8 mouse cellular contexts compared by ENCODE assay signal in the genomic region with DNA sequence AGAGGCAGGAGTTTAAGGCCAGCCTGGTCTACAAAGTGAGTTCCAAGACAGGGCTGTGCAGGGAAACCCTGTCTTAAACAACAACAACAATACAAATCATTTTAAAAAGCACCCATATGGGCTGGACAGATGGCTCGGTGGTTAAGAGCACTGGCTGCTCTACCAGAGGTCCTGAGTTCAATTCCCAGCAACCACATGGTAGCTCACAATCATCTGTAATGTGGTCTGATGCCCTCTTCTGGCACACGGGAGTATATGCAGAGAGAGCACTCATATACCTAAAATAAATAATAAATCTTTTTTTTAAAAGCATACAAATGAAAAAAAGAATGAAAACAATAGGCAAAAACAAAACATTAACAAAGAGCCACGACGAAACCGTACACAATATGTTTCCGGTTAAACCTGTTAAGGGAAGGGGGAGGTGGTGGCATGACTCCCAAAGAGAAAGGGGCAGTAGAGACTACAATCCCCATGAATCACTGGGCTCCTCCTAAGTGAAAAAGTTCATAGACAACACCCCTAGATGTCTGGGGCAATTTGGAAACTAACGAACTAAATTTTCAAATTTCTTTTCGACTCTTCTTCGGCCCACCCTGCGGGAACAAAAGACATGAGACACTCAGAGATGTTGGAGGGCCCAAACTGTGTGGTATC. TPM values are rescaled to one million over a fixed set of nuclear protein-coding genes. Genes with fewer than 3 reads are reported as not detected.
DNase-seq lines count a peak whose midpoint lies in the region; ATAC-seq lines count a peak whose summit lies in the region.

No protein-coding gene starts in this region.

- 3% methylated on average over 10 of the region's 10 CpGs for WGBS in kidney, embryonic 15.5 days
- 2% methylated on average over 10 of the region's 10 CpGs for WGBS in forebrain, embryonic 12.5 days
- under 1% methylated on average over 10 of the region's 10 CpGs for WGBS in liver, embryonic 12.5 days (ENCODE audit: insufficient replicate concordance)

- H3K4me3 ChIP-seq in kidney, embryonic 15.5 days (replicated peaks): peak overlapping the region; percentile 66
- peak overlapping the region; percentile 65 for H3K4me3 ChIP-seq in forebrain, embryonic 12.5 days (replicated peaks)
- peak overlapping the region; percentile 72 for H3K4me3 ChIP-seq in liver, embryonic 12.5 days

- peak overlapping the region; percentile 85 for H3K4me2 ChIP-seq in kidney, embryonic 15.5 days
- H3K4me2 ChIP-seq in forebrain, embryonic 12.5 days: peak overlapping the region; percentile 92
- H3K4me2 ChIP-seq in liver, embryonic 12.5 days: peak overlapping the region; percentile 99

- H3K9ac ChIP-seq in kidney, embryonic 15.5 days: peak overlapping the region; percentile 66
- peak overlapping the region; percentile 69 for H3K9ac ChIP-seq in forebrain, embryonic 12.5 days
- peak overlapping the region; percentile 76 for H3K9ac ChIP-seq in liver, embryonic 12.5 days

- peak overlapping the region; percentile 99 for H3K27ac ChIP-seq in kidney, embryonic 15.5 days
- peak overlapping the region; percentile 95 for H3K27ac ChIP-seq in forebrain, embryonic 12.5 days
- peak overlapping the region; percentile 92 for H3K27ac ChIP-seq in liver, embryonic 12.5 days

- no peaks in the 10 kb centered on the region for H3K27me3 ChIP-seq in kidney, embryonic 15.5 days
- no peaks in the 10 kb centered on the region for H3K27me3 ChIP-seq in forebrain, embryonic 12.5 days
- H3K27me3 ChIP-seq in liver, embryonic 12.5 days (replicated peaks): no peaks in the 10 kb centered on the region

- no peaks in the 10 kb centered on the region for H3K9me3 ChIP-seq in kidney, embryonic 15.5 days (replicated peaks)
- H3K9me3 ChIP-seq in forebrain, embryonic 12.5 days: no peaks in the 10 kb centered on the region
- no peaks in the 10 kb centered on the region for H3K9me3 ChIP-seq in liver, embryonic 12.5 days (replicated peaks)

- H3K4me1 ChIP-seq in kidney, embryonic 15.5 days: peaks cover 27% of the 10 kb centered on the region
- H3K4me1 ChIP-seq in forebrain, embryonic 12.5 days: peaks cover 23% of the 10 kb centered on the region
- H3K4me1 ChIP-seq in liver, embryonic 12.5 days: peaks cover 30% of the 10 kb centered on the region

- peak; percentile 64 for ATAC-seq in kidney, embryonic 15.5 days (replicated peaks; ENCODE audit: low FRiP score)
- ATAC-seq in forebrain, embryonic 12.5 days (ENCODE audit: low FRiP score): peak; percentile 69
- ATAC-seq in liver, embryonic 12.5 days: peak; percentile 49
- ATAC-seq in neutrophil, adult 5-6 weeks (ENCODE audit: extremely low read depth, insufficient number of reproducible peaks, low FRiP score, poor library complexity, severe bottlenecking): peak; percentile 46

- peaks cover 50% of the 10 kb centered on the region for H3K36me3 ChIP-seq in kidney, embryonic 15.5 days
- H3K36me3 ChIP-seq in forebrain, embryonic 12.5 days (replicated peaks): peaks cover 42% of the 10 kb centered on the region
- H3K36me3 ChIP-seq in liver, embryonic 12.5 days: peaks cover 42% of the 10 kb centered on the region

- DNase-seq in kidney, adult 18-20 months: no peak
- peak; percentile 89 for DNase-seq in R1 (ENCODE audit: low read depth, low spot score)
- DNase-seq in layer of hippocampus, postnatal 14 days (ENCODE audit: low spot score in 2 of 2): no peak
- no peak for DNase-seq in adrenal gland, adult 2 months

RNA-seq across cellular contexts. Expression of a gene that starts 0.4 kb away (rescaled TPM):
- polyA plus RNA-seq in kidney, embryonic 15.5 days (2015; fragmentation: Nextera tagmentation; extraction: Ambion mirVana): 12.8 and 20.1 TPM in 2 replicates
- 7.9 and 8.4 TPM in 2 replicates for polyA plus RNA-seq in forebrain, embryonic 12.5 days (2016; fragmentation: Nextera tagmentation; extraction: Ambion mirVana)
- 5.0 and 5.4 TPM in 2 replicates for polyA plus RNA-seq in liver, embryonic 12.5 days (2016; fragmentation: Nextera tagmentation; extraction: Ambion mirVana)
- 3.7 and 5.3 TPM in 2 replicates for total RNA-seq in neutrophil, adult 5-6 weeks (2017)
- total RNA-seq in layer of hippocampus, postnatal 14 days (2021): 1 to 10 TPM; 6.2 to 6.6 TPM
- 10 to 100 TPM; 22.4 to 38.7 TPM for total RNA-seq in adrenal gland, adult 2 months (2021)
- polyA plus RNA-seq in adrenal gland, adult 2 months (2012; rRNA removed): 96.2 and 110 TPM in 2 replicates

RNA-seq across cellular contexts. Expression of a gene that starts 0.5 kb away (rescaled TPM):
- 14.1 and 18.6 TPM in 2 replicates for polyA plus RNA-seq in kidney, embryonic 15.5 days (2015; fragmentation: Nextera tagmentation; extraction: Ambion mirVana)
- 16.1 and 18.6 TPM in 2 replicates for polyA plus RNA-seq in forebrain, embryonic 12.5 days (2016; fragmentation: Nextera tagmentation; extraction: Ambion mirVana)
- polyA plus RNA-seq in liver, embryonic 12.5 days (2016; fragmentation: Nextera tagmentation; extraction: Ambion mirVana): 5.3 and 5.6 TPM in 2 replicates
- total RNA-seq in neutrophil, adult 5-6 weeks (2017): 6.8 and 7.8 TPM in 2 replicates
- total RNA-seq in layer of hippocampus, postnatal 14 days (2021): 1 to 10 TPM; 4.9 to 5.9 TPM
- total RNA-seq in adrenal gland, adult 2 months (2021): 1 to 10 TPM; 6.8 to 7.0 TPM
- polyA plus RNA-seq in adrenal gland, adult 2 months (2012; rRNA removed): 10.4 and 10.8 TPM in 2 replicates

RNA-seq across cellular contexts. Expression of a gene that starts 8.1 kb away (rescaled TPM):
- 37.6 and 40.5 TPM in 2 replicates for polyA plus RNA-seq in kidney, embryonic 15.5 days (2015; fragmentation: Nextera tagmentation; extraction: Ambion mirVana)
- polyA plus RNA-seq in forebrain, embryonic 12.5 days (2016; fragmentation: Nextera tagmentation; extraction: Ambion mirVana): 51.7 and 63.1 TPM in 2 replicates
- polyA plus RNA-seq in liver, embryonic 12.5 days (2016; fragmentation: Nextera tagmentation; extraction: Ambion mirVana): 30.3 and 31.4 TPM in 2 replicates
- total RNA-seq in neutrophil, adult 5-6 weeks (2017): 22.0 and 41.4 TPM in 2 replicates
- total RNA-seq in layer of hippocampus, postnatal 14 days (2021): 10 to 100 TPM; 34.1 to 43.4 TPM
- total RNA-seq in adrenal gland, adult 2 months (2021): 10 to 100 TPM; 43.7 to 71.4 TPM
- polyA plus RNA-seq in adrenal gland, adult 2 months (2012; rRNA removed): 47.5 and 53.5 TPM in 2 replicates

RNA-seq across cellular contexts. Expression of a gene that starts 11.5 kb away (rescaled TPM):
- 94.8 and 102 TPM in 2 replicates for polyA plus RNA-seq in kidney, embryonic 15.5 days (2015; fragmentation: Nextera tagmentation; extraction: Ambion mirVana)
- 88.1 and 95.7 TPM in 2 replicates for polyA plus RNA-seq in forebrain, embryonic 12.5 days (2016; fragmentation: Nextera tagmentation; extraction: Ambion mirVana)
- 51.9 and 55.1 TPM in 2 replicates for polyA plus RNA-seq in liver, embryonic 12.5 days (2016; fragmentation: Nextera tagmentation; extraction: Ambion mirVana)
- total RNA-seq in neutrophil, adult 5-6 weeks (2017): 67.3 and 69.4 TPM in 2 replicates
- 10 to 100 TPM; 57.4 to 62.5 TPM for total RNA-seq in layer of hippocampus, postnatal 14 days (2021)
- total RNA-seq in adrenal gland, adult 2 months (2021): 10 to 100 TPM; 73.3 to 92.5 TPM
- polyA plus RNA-seq in adrenal gland, adult 2 months (2012; rRNA removed): 80.1 and 92.3 TPM in 2 replicates

RNA-seq across cellular contexts. Expression of a gene that starts 11.6 kb away (rescaled TPM):
- 15.0 and 17.0 TPM in 2 replicates for polyA plus RNA-seq in kidney, embryonic 15.5 days (2015; fragmentation: Nextera tagmentation; extraction: Ambion mirVana)
- polyA plus RNA-seq in forebrain, embryonic 12.5 days (2016; fragmentation: Nextera tagmentation; extraction: Ambion mirVana): 24.0 and 24.9 TPM in 2 replicates
- polyA plus RNA-seq in liver, embryonic 12.5 days (2016; fragmentation: Nextera tagmentation; extraction: Ambion mirVana): 5.8 and 6.7 TPM in 2 replicates
- 20.0 and 20.3 TPM in 2 replicates for total RNA-seq in neutrophil, adult 5-6 weeks (2017)
- 1 to 10 TPM; 4.7 to 5.3 TPM for total RNA-seq in layer of hippocampus, postnatal 14 days (2021)
- 1 to 10 TPM; 3.6 to 4.8 TPM for total RNA-seq in adrenal gland, adult 2 months (2021)
- 0.93 and 1.7 TPM in 2 replicates for polyA plus RNA-seq in adrenal gland, adult 2 months (2012; rRNA removed)
